Mouse (Mus musculus): ENCODE measurements around the gene Drg2. TPM values are rescaled to one million over a fixed set of nuclear protein-coding genes. Genes with fewer than 3 reads are reported as not detected.

The Drg2 gene
- polyA plus RNA-seq (2012) = 44.6 and 49.2 TPM in 2 replicates

GRCm38 (mm10) chr11:60454080-60454744 is at the start of gene Drg2:
Gene Drg2, plus strand, starts transcription at chr11:60454591.

GRCm38 (mm10) chr11:60416963-60417716 is 37.3 kb upstream of the Drg2 start, which contains the start of gene Gid4:
Gene Gid4, plus strand, starts transcription at chr11:60417145.

GRCm38 (mm10) chr11:60417717-60418472 is 36.5 kb upstream of the Drg2 start, which contains the start of gene Atpaf2:
Gene Atpaf2, minus strand, starts transcription at chr11:60418457.

GRCm38 (mm10) chr11:60469039-60469438 is 14.6 kb downstream of the Drg2 start, which contains the start of gene Myo15:
Gene Myo15, plus strand, starts transcription at chr11:60469339.

Other genes starting within 250 kb of the Drg2 start
- 203 and 224 TPM in 2 replicates for gene Srebf1, start 232.0 kb upstream of the Drg2 start, polyA plus RNA-seq (2012)
- gene Tom1l2, start 101.7 kb upstream of the Drg2 start, polyA plus RNA-seq (2012) = 12.9 and 17.8 TPM in 2 replicates
- gene Drc3, start 101.3 kb upstream of the Drg2 start, polyA plus RNA-seq (2012) = 0.08 TPM in 1 of 2 replicates, not detected in the other
- 14.3 and 14.7 TPM in 2 replicates for gene Gid4, start 37.4 kb upstream of the Drg2 start, polyA plus RNA-seq (2012)
- gene Atpaf2, start 36.1 kb upstream of the Drg2 start, polyA plus RNA-seq (2012) = 59.6 and 67.7 TPM in 2 replicates
- 0.04 and 0.05 TPM in 2 replicates for gene Myo15, start 14.7 kb downstream of the Drg2 start, polyA plus RNA-seq (2012)
- 31.7 and 38.0 TPM in 2 replicates for gene Alkbh5, start 81.8 kb downstream of the Drg2 start, polyA plus RNA-seq (2012)
- 21.9 and 25.6 TPM in 2 replicates for gene Llgl1, start 245.1 kb downstream of the Drg2 start, polyA plus RNA-seq (2012)

Measured in megakaryocyte-erythroid progenitor cell, adult 5 weeks (primary cell).